Mouse (Mus musculus): ENCODE data around the gene 4930524B15Rik. TPM values are rescaled to one million over a fixed set of nuclear protein-coding genes. Genes with fewer than 3 reads are reported as not detected.
"Not testable (repeated sequence)": the region's sequence is repeated elsewhere in the genome, so short reads cannot be mapped to it uniquely, and the experiment has no call there.

4930524B15Rik gene
- polyA plus RNA-seq, 1 experiment from 2014 or later = 0.16 TPM

- Histone ChIP-seq H3K36me3 (no peaks in the 10 kb centered on the region), H3K4me3 (no peak overlapping the region), H3K27ac (no peak overlapping the region), H3K4me1 (replicated peaks) (no peaks in the 10 kb centered on the region), H3K9me3 (no peaks in the 10 kb centered on the region), H3K9ac (no peak overlapping the region), H3K27me3 (no peaks in the 10 kb centered on the region), H3K4me2 (no peak overlapping the region)
- ATAC-seq (ENCODE audit: low FRiP score) = no peak
These were observed 5.3 kb upstream of the 4930524B15Rik start for GRCm38 (mm10) chr11:31960071-31960470.

GRCm38 (mm10) chr11:31963993-31964392 lies 1.4 kb upstream of the 4930524B15Rik start:
- ATAC-seq (ENCODE audit: low FRiP score) = no peak
- Histone ChIP-seq H3K4me1 (replicated peaks) (peaks cover 7% of the 10 kb centered on the region), H3K9ac (no peak overlapping the region), H3K4me3 (no peak overlapping the region), H3K27me3 (no peaks in the 10 kb centered on the region), H3K9me3 (no peaks in the 10 kb centered on the region), H3K27ac (no peak overlapping the region), H3K4me2 (no peak overlapping the region), H3K36me3 (no peaks in the 10 kb centered on the region)
- WGBS = 82% methylated on average over 1 of the region's 1 CpGs

GRCm38 (mm10) chr11:31974132-31974531 lies 8.7 kb downstream of the 4930524B15Rik start:
- Histone ChIP-seq H3K27me3 (no peaks in the 10 kb centered on the region), H3K36me3 (no peaks in the 10 kb centered on the region), H3K9me3 (no peaks in the 10 kb centered on the region), H3K4me2 (no peak overlapping the region), H3K27ac (no peak overlapping the region), H3K9ac (no peak overlapping the region), H3K4me3 (no peak overlapping the region), H3K4me1 (replicated peaks) (no peaks in the 10 kb centered on the region)
- no peak for ATAC-seq (ENCODE audit: low FRiP score)
- WGBS = 82% methylated on average over 4 of the region's 4 CpGs

- Histone ChIP-seq H3K4me1 (replicated peaks) (no peaks in the 10 kb centered on the region), H3K4me3 (no peak overlapping the region), H3K36me3 (no peaks in the 10 kb centered on the region), H3K27ac (no peak overlapping the region), H3K4me2 (no peak overlapping the region), H3K9me3 (peaks cover 1% of the 10 kb centered on the region; the same call in 1 of the 2 replicates), H3K9ac (no peak overlapping the region), H3K27me3 (no peaks in the 10 kb centered on the region)
- 63% methylated on average over 8 of the region's 8 CpGs for WGBS
- ATAC-seq (ENCODE audit: low FRiP score) = no peak
These were observed 9.4 kb downstream of the 4930524B15Rik start for GRCm38 (mm10) chr11:31974826-31975225.

GRCm38 (mm10) chr11:31975678-31976077 lies 10.3 kb downstream of the 4930524B15Rik start:
- Histone ChIP-seq H3K36me3 (no peaks in the 10 kb centered on the region), H3K9me3 (peaks cover 7% of the 10 kb centered on the region; the same call in 1 of the 2 replicates), H3K9ac (no peak overlapping the region), H3K4me3 (no peak overlapping the region), H3K4me2 (no peak overlapping the region), H3K27ac (no peak overlapping the region), H3K4me1 (replicated peaks) (no peaks in the 10 kb centered on the region), H3K27me3 (no peaks in the 10 kb centered on the region)
- no peak for ATAC-seq (ENCODE audit: low FRiP score)
- 89% methylated on average over 5 of the region's 5 CpGs for WGBS

GRCm38 (mm10) chr11:31976137-31976536 lies 10.7 kb downstream of the 4930524B15Rik start:
- Histone ChIP-seq H3K4me3 (no peak overlapping the region), H3K9me3 (peaks cover 7% of the 10 kb centered on the region; the same call in 1 of the 2 replicates), H3K4me2 (no peak overlapping the region), H3K4me1 (replicated peaks) (no peaks in the 10 kb centered on the region), H3K27ac (no peak overlapping the region), H3K27me3 (no peaks in the 10 kb centered on the region), H3K36me3 (no peaks in the 10 kb centered on the region), H3K9ac (no peak overlapping the region)
- no peak for ATAC-seq (ENCODE audit: low FRiP score)
- WGBS = 79% methylated on average over 5 of the region's 5 CpGs

- H3K27me3 ChIP-seq; ATAC-seq (ENCODE audit: low FRiP score); H3K4me3 ChIP-seq; H3K9me3 ChIP-seq; H3K36me3 ChIP-seq; H3K9ac ChIP-seq; H3K4me2 ChIP-seq; H3K4me1 ChIP-seq (replicated peaks); H3K27ac ChIP-seq: not testable (repeated sequence)
- WGBS = 88% methylated on average over 5 of the region's 5 CpGs
These were observed 14.7 kb downstream of the 4930524B15Rik start for GRCm38 (mm10) chr11:31980089-31980488.

GRCm38 (mm10) chr11:31981830-31982229 lies 16.4 kb downstream of the 4930524B15Rik start:
- ATAC-seq (ENCODE audit: low FRiP score) = no peak
- H3K9me3 ChIP-seq = peaks cover 7% of the 10 kb centered on the region
- H3K36me3 ChIP-seq = no peaks in the 10 kb centered on the region
- no peaks in the 10 kb centered on the region for H3K4me1 ChIP-seq (replicated peaks)
- no peak overlapping the region for H3K9ac ChIP-seq
- H3K4me3 ChIP-seq = no peak overlapping the region
- 90% methylated on average over 7 of the region's 7 CpGs for WGBS
- H3K27ac ChIP-seq = no peak overlapping the region
- H3K27me3 ChIP-seq = no peaks in the 10 kb centered on the region
- no peak overlapping the region for H3K4me2 ChIP-seq

GRCm38 (mm10) chr11:31982247-31982943 lies 17.0 kb downstream of the 4930524B15Rik start:
- H3K27ac ChIP-seq; H3K36me3 ChIP-seq; H3K4me2 ChIP-seq; H3K4me1 ChIP-seq (replicated peaks); H3K9ac ChIP-seq; H3K27me3 ChIP-seq; ATAC-seq (ENCODE audit: low FRiP score); H3K9me3 ChIP-seq; H3K4me3 ChIP-seq: not testable (repeated sequence)
- WGBS = 89% methylated on average over 13 of the region's 13 CpGs

- H3K27me3 ChIP-seq = no peaks in the 10 kb centered on the region
- no peak overlapping the region for H3K9ac ChIP-seq
- H3K4me1 ChIP-seq (replicated peaks) = no peaks in the 10 kb centered on the region
- no peak for ATAC-seq (ENCODE audit: low FRiP score)
- H3K27ac ChIP-seq = no peak overlapping the region
- H3K4me2 ChIP-seq = no peak overlapping the region
- peaks cover 7% of the 10 kb centered on the region for H3K9me3 ChIP-seq
- H3K36me3 ChIP-seq = no peaks in the 10 kb centered on the region
- H3K4me3 ChIP-seq = no peak overlapping the region
These were observed 17.9 kb downstream of the 4930524B15Rik start for GRCm38 (mm10) chr11:31983249-31983648.

GRCm38 (mm10) chr11:31984786-31985185 lies 19.4 kb downstream of the 4930524B15Rik start:
- H3K4me3 ChIP-seq = no peak overlapping the region
- H3K4me2 ChIP-seq = no peak overlapping the region
- ATAC-seq (ENCODE audit: low FRiP score) = no peak
- no peaks in the 10 kb centered on the region for H3K36me3 ChIP-seq
- WGBS = 72% methylated on average over 2 of the region's 2 CpGs
- H3K9ac ChIP-seq = no peak overlapping the region
- H3K4me1 ChIP-seq (replicated peaks) = no peaks in the 10 kb centered on the region
- no peak overlapping the region for H3K27ac ChIP-seq
- peaks cover 6% of the 10 kb centered on the region for H3K9me3 ChIP-seq
- H3K27me3 ChIP-seq = no peaks in the 10 kb centered on the region

- no peak overlapping the region for H3K9ac ChIP-seq
- H3K36me3 ChIP-seq = no peaks in the 10 kb centered on the region
- ATAC-seq (ENCODE audit: low FRiP score) = no peak
- WGBS = 91% methylated on average over 3 of the region's 3 CpGs
- H3K9me3 ChIP-seq = no peaks in the 10 kb centered on the region
- H3K4me2 ChIP-seq = no peak overlapping the region
- H3K4me3 ChIP-seq = no peak overlapping the region
- no peaks in the 10 kb centered on the region for H3K4me1 ChIP-seq (replicated peaks)
- no peak overlapping the region for H3K27ac ChIP-seq
- no peaks in the 10 kb centered on the region for H3K27me3 ChIP-seq
These were observed 27.1 kb downstream of the 4930524B15Rik start for GRCm38 (mm10) chr11:31992535-31992934.

GRCm38 (mm10) chr11:31999716-32000115 lies 34.3 kb downstream of the 4930524B15Rik start:
- peak overlapping the region; percentile 97 for H3K27ac ChIP-seq
- peak overlapping the region; percentile 56 for H3K4me2 ChIP-seq

More at GRCm38 (mm10) chr11:31999716-32000115, 34.3 kb downstream of the 4930524B15Rik start:
- Histone ChIP-seq H3K4me1 (replicated peaks) (peaks cover 28% of the 10 kb centered on the region), H3K27me3 (no peaks in the 10 kb centered on the region), H3K36me3 (peaks cover 15% of the 10 kb centered on the region), H3K9me3 (no peaks in the 10 kb centered on the region), H3K4me3 (peak overlapping the region; percentile 55; the same call in 1 of the 2 replicates), H3K9ac (peak overlapping the region; percentile 56; the same call in 1 of the 2 replicates)
- ATAC-seq (ENCODE audit: low FRiP score) = no peak
- 46% methylated on average over 2 of the region's 2 CpGs for WGBS

Measured in hindbrain, embryonic 13.5 days (tissue).